Mouse (Mus musculus): ENCODE measurements around the gene Zup1. TPM values are rescaled to one million over a fixed set of nuclear protein-coding genes. Genes with fewer than 3 reads are reported as not detected.
"Not testable (repeated sequence)": the region's sequence is repeated elsewhere in the genome, so short reads cannot be mapped to it uniquely, and the experiment has no call there.

Gene Zup1
- polyA plus RNA-seq, 1 experiment from 2014 or later, result 22.7 TPM

DNA sequence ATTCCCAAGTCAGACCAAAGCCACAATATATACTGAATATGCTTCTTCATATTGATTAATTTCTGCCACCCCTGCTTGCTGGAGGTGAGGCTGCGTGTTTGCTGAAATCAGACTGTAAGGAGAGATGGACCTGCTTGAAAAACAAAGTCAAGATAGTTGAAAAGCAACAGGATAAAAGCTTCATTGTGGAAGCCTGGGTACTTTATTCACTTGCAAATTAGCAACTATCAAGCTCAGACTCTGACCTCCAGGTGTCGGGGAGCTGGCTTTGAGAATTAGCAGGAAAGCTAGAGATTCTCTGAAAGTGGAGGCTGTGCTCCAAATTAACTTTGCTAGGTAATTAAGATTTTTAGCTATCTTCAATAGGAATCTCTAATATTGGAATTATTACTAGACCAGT lies 68.7 kb downstream of the Zup1 start:
- not testable (repeated sequence) for H3K36me3 ChIP-seq; H3K4me1 ChIP-seq (replicated peaks)
- 77% methylated on average over 2 of the region's 2 CpGs for WGBS

DNA sequence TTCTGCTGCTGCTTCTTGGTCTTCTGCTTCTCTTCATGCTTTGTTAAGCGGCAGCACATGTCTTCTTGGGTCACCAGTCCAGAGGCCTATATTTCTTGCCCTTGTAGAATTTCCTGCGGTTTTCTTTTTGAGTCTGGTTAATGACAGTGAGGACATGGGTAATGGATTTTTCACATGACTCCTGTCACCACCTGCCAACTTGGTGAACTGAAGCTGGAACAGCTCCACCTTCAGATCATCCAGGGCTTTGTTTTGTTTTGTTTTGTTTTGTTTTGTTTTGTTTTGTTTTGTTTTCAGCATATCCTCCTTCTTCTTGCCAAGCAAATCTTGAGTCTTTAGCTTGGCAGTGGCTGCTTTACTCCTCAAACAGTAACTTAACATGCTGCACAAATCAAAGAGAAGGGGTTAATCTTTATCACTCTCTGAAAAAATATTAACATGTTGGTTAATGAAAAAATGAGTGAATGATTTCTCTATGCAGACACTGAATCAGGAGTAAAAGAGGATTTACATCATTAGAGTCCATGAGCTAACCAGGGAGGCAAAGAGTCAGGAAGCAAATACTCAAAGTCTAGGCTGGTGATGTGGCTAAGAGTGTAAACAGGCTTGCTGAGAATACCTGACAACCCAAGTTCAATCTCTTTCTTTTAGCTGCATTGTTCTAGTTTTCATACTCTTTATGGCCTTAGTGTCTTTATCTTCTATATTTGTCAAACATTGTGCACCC lies 78.2 kb downstream of the Zup1 start:
- WGBS, result 93% methylated on average over 2 of the region's 2 CpGs
- H3K9me3 ChIP-seq, result no peaks in the 10 kb centered on the region
- no peak overlapping the region for H3K9ac ChIP-seq
- no peaks in the 10 kb centered on the region for H3K4me1 ChIP-seq (replicated peaks)
- H3K27me3 ChIP-seq, result no peaks in the 10 kb centered on the region
- H3K27ac ChIP-seq, result no peak overlapping the region
- no peak overlapping the region for H3K4me3 ChIP-seq
- no peaks in the 10 kb centered on the region for H3K36me3 ChIP-seq
- ATAC-seq (ENCODE audit: low FRiP score), result no peak
- H3K4me2 ChIP-seq, result no peak overlapping the region

More for the DNA sequence above, 68.7 kb downstream of the Zup1 start:
- H3K27ac ChIP-seq; H3K4me3 ChIP-seq; H3K9ac ChIP-seq; H3K27me3 ChIP-seq; ATAC-seq (ENCODE audit: low FRiP score); H3K4me2 ChIP-seq; H3K9me3 ChIP-seq: not testable (repeated sequence)

GRCm38 (mm10) chr10:33870441-33870840 lies 80.6 kb downstream of the Zup1 start:
- H3K27me3 ChIP-seq, result no peaks in the 10 kb centered on the region

More at GRCm38 (mm10) chr10:33870441-33870840, 80.6 kb downstream of the Zup1 start:
- 30% methylated on average over 1 of the region's 1 CpGs for WGBS
- Histone ChIP-seq H3K4me1 (replicated peaks) (no peaks in the 10 kb centered on the region), H3K36me3 (no peaks in the 10 kb centered on the region), H3K4me2 (no peak overlapping the region), H3K9me3 (no peaks in the 10 kb centered on the region), H3K27ac (no peak overlapping the region), H3K9ac (no peak overlapping the region), H3K4me3 (no peak overlapping the region)
- no peak for ATAC-seq (ENCODE audit: low FRiP score)

Other genes with a start within 250 kb of the Zup1 start
- not detected in 2 replicates for gene Sult3a2, start 164.6 kb downstream of the Zup1 start, polyA plus RNA-seq (2015; fragmentation: Nextera tagmentation; extraction: Ambion mirVana)
- gene Sult3a1, start 93.5 kb downstream of the Zup1 start, polyA plus RNA-seq (2015; fragmentation: Nextera tagmentation; extraction: Ambion mirVana), result not detected in 2 replicates
- 0.41 and 1.2 TPM in 2 replicates for gene Rsph4a, start 46.2 kb downstream of the Zup1 start, polyA plus RNA-seq (2015; fragmentation: Nextera tagmentation; extraction: Ambion mirVana)
- 143 and 144 TPM in 2 replicates for gene Rwdd1, start 68.4 kb upstream of the Zup1 start, polyA plus RNA-seq (2015; fragmentation: Nextera tagmentation; extraction: Ambion mirVana)
- gene Trappc3l, start 86.3 kb upstream of the Zup1 start, polyA plus RNA-seq (2015; fragmentation: Nextera tagmentation; extraction: Ambion mirVana), result not detected in 2 replicates
- gene Calhm4, start 93.0 kb upstream of the Zup1 start, polyA plus RNA-seq (2015; fragmentation: Nextera tagmentation; extraction: Ambion mirVana), result not detected in 2 replicates
- 0.43 and 0.44 TPM in 2 replicates for gene Calhm5, start 145.2 kb upstream of the Zup1 start, polyA plus RNA-seq (2015; fragmentation: Nextera tagmentation; extraction: Ambion mirVana)
- gene Calhm6, start 176.7 kb upstream of the Zup1 start, polyA plus RNA-seq (2015; fragmentation: Nextera tagmentation; extraction: Ambion mirVana), result 0.16 and 0.78 TPM in 2 replicates